Mouse (Mus musculus): ENCODE measurements around the gene Hes5.

Gene Hes5

GRCm38 (mm10) chr4:154960690-154961225 lies at the start of gene Hes5:
Gene Hes5 (plus strand): TSS chr4:154960923.
- DNase-seq: peak; percentile 65

GRCm38 (mm10) chr4:154911644-154912043 lies 49.1 kb upstream of the Hes5 start:
- DNase-seq: no peak

GRCm38 (mm10) chr4:154913845-154914244 lies 46.9 kb upstream of the Hes5 start:
- no peak for DNase-seq

GRCm38 (mm10) chr4:154914252-154914651 lies 46.5 kb upstream of the Hes5 start:
- no peak for DNase-seq

- no peak for DNase-seq
Observed at GRCm38 (mm10) chr4:154914707-154915106, 46.0 kb upstream of the Hes5 start.

GRCm38 (mm10) chr4:154915286-154915685 lies 45.4 kb upstream of the Hes5 start:
- no peak for DNase-seq

- DNase-seq: no peak
Observed at GRCm38 (mm10) chr4:154916662-154917061, 44.1 kb upstream of the Hes5 start.

- no peak for DNase-seq
Observed at GRCm38 (mm10) chr4:154922291-154922690, 38.4 kb upstream of the Hes5 start.

GRCm38 (mm10) chr4:154922931-154923330 lies 37.8 kb upstream of the Hes5 start:
- DNase-seq: no peak

- no peak for DNase-seq
Observed at GRCm38 (mm10) chr4:154925413-154925812, 35.3 kb upstream of the Hes5 start.

- no peak for DNase-seq
Observed at GRCm38 (mm10) chr4:154926969-154927898, 33.5 kb upstream of the Hes5 start.

- DNase-seq: no peak
Observed at GRCm38 (mm10) chr4:154927899-154928337, 32.8 kb upstream of the Hes5 start.

- no peak for DNase-seq
Observed at GRCm38 (mm10) chr4:154928395-154929087, 32.2 kb upstream of the Hes5 start, which contains the start of gene Tnfrsf14. Gene Tnfrsf14 (minus strand): TSS chr4:154928563.

GRCm38 (mm10) chr4:154929088-154929660 lies 31.5 kb upstream of the Hes5 start:
- no peak for DNase-seq

GRCm38 (mm10) chr4:154933306-154933907 lies 27.3 kb upstream of the Hes5 start:
- no peak for DNase-seq

GRCm38 (mm10) chr4:154934800-154935199 lies 25.9 kb upstream of the Hes5 start:
- no peak for DNase-seq

GRCm38 (mm10) chr4:154935788-154936187 lies 24.9 kb upstream of the Hes5 start:
- DNase-seq: no peak

- no peak for DNase-seq
Observed at GRCm38 (mm10) chr4:154936542-154937255, 24.0 kb upstream of the Hes5 start.

GRCm38 (mm10) chr4:154937746-154938145 lies 23.0 kb upstream of the Hes5 start:
- DNase-seq: no peak

GRCm38 (mm10) chr4:154940156-154940555 lies 20.6 kb upstream of the Hes5 start:
- DNase-seq: no peak

- no peak for DNase-seq
Observed at GRCm38 (mm10) chr4:154941831-154942230, 18.9 kb upstream of the Hes5 start.

All from right cerebral cortex, postnatal 4 days (tissue).